17 mouse cellular contexts compared by ENCODE assay signal in genomic region chr19:29059688-29060087, GRCm38 (mm10). TPM values are rescaled to one million over a fixed set of nuclear protein-coding genes. Genes with fewer than 3 reads are reported as not detected.
DNase-seq lines count a peak whose midpoint lies in the region; ATAC-seq and TF ChIP-seq lines count a peak whose summit lies in the region.
"Had no signal": no experiment of that assay in that cellular context is flagged by ENCODE, and none has a peak within 500 bp of the region (broad histone marks: within the 10 kb centered on the region; RNA-seq: fewer than 3 reads in every experiment).

No protein-coding gene starts in this region.

- peak; percentile 72 for DNase-seq in midbrain, embryonic 11.5 days (ENCODE audit: low spot score, missing footprints)
- DNase-seq in midbrain, embryonic 14.5 days = no peak
- peak; percentile 47 for DNase-seq in NIH3T3 (ENCODE audit: low read depth)
- no peak for DNase-seq in spleen, postnatal 36 days (ENCODE audit: low spot score in 2 of 2)
- DNase-seq: adrenal gland, adult 8-10 months; cerebellum, adult 9-10 months; kidney, adult 18-20 months; kidney, postnatal 4 days; lung, embryonic 14.5 days; thymus, postnatal 36 days had no signal

- WGBS in intestine, postnatal 0 days = 79% methylated on average over 2 of the region's 2 CpGs
- 84% methylated on average over 2 of the region's 2 CpGs for WGBS in intestine, embryonic 16.5 days
- WGBS in midbrain, embryonic 11.5 days = 80% methylated on average over 2 of the region's 2 CpGs
- 82% methylated on average over 2 of the region's 2 CpGs for WGBS in midbrain, embryonic 14.5 days

- no peak overlapping the region for H3K9ac ChIP-seq in intestine, postnatal 0 days (ENCODE audit: low read depth, low read length)
- no peak overlapping the region for H3K9ac ChIP-seq in intestine, embryonic 16.5 days (ENCODE audit: low read depth, low read length)
- H3K9ac ChIP-seq in midbrain, embryonic 11.5 days (ENCODE audit: low read length) = no peak overlapping the region
- no peak overlapping the region for H3K9ac ChIP-seq in midbrain, embryonic 14.5 days (replicated peaks; ENCODE audit: low read length)
- H3K9ac ChIP-seq: hindbrain, embryonic 12.5 days; lung, embryonic 14.5 days; neural tube, embryonic 13.5 days; stomach, embryonic 15.5 days had no signal

- no peak for ATAC-seq in intestine, postnatal 0 days
- ATAC-seq in intestine, embryonic 16.5 days = no peak
- no peak for ATAC-seq in midbrain, embryonic 11.5 days (ENCODE audit: low FRiP score)
- ATAC-seq in midbrain, embryonic 14.5 days (ENCODE audit: low FRiP score, low TSS enrichment) = no peak
- ATAC-seq in megakaryocyte progenitor cell, adult 5-6 weeks (replicated peaks; ENCODE audit: poor library complexity) = no peak
- ATAC-seq: forebrain, embryonic 16.5 days had no signal

- no peaks in the 10 kb centered on the region for H3K27me3 ChIP-seq in intestine, postnatal 0 days (replicated peaks; ENCODE audit: control insufficient read depth, insufficient read depth, low read length)
- H3K27me3 ChIP-seq in intestine, embryonic 16.5 days (replicated peaks; ENCODE audit: control insufficient read depth, insufficient read depth, low read length) = no peaks in the 10 kb centered on the region
- H3K27me3 ChIP-seq in midbrain, embryonic 11.5 days (ENCODE audit: control insufficient read depth, insufficient read depth, low read length) = no peaks in the 10 kb centered on the region; the same call in 1 of the 2 replicates
- no peaks in the 10 kb centered on the region for H3K27me3 ChIP-seq in midbrain, embryonic 14.5 days (ENCODE audit: control insufficient read depth, insufficient read depth, low read length)
- H3K27me3 ChIP-seq: hindbrain, embryonic 12.5 days; neural tube, embryonic 13.5 days; stomach, embryonic 15.5 days had no signal

- H3K36me3 ChIP-seq in intestine, postnatal 0 days (ENCODE audit: control insufficient read depth, insufficient read depth) = no peaks in the 10 kb centered on the region
- H3K36me3 ChIP-seq in intestine, embryonic 16.5 days (ENCODE audit: control insufficient read depth, insufficient read depth, low read length) = no peaks in the 10 kb centered on the region
- no peaks in the 10 kb centered on the region for H3K36me3 ChIP-seq in midbrain, embryonic 11.5 days (ENCODE audit: control insufficient read depth, insufficient read depth, low read length)
- no peaks in the 10 kb centered on the region for H3K36me3 ChIP-seq in midbrain, embryonic 14.5 days (ENCODE audit: control insufficient read depth, insufficient read depth, low read length)
- H3K36me3 ChIP-seq: hindbrain, embryonic 12.5 days; neural tube, embryonic 13.5 days; stomach, embryonic 15.5 days had no signal

- no peaks in the 10 kb centered on the region for H3K4me1 ChIP-seq in intestine, postnatal 0 days (replicated peaks; ENCODE audit: control insufficient read depth, insufficient read depth, low read length)
- no peaks in the 10 kb centered on the region; the same call in 1 of the 2 replicates for H3K4me1 ChIP-seq in intestine, embryonic 16.5 days (ENCODE audit: control insufficient read depth, insufficient read depth, low read length)
- H3K4me1 ChIP-seq in midbrain, embryonic 11.5 days (ENCODE audit: control insufficient read depth, insufficient read depth, low read length) = peaks cover 4% of the 10 kb centered on the region; the same call in 1 of the 2 replicates
- no peaks in the 10 kb centered on the region for H3K4me1 ChIP-seq in midbrain, embryonic 14.5 days (ENCODE audit: control insufficient read depth, insufficient read depth, low read length)
- H3K4me1 ChIP-seq: hindbrain, embryonic 12.5 days; neural tube, embryonic 13.5 days had no signal

- no peaks in the 10 kb centered on the region for H3K9me3 ChIP-seq in intestine, postnatal 0 days (ENCODE audit: control insufficient read depth)
- no peaks in the 10 kb centered on the region for H3K9me3 ChIP-seq in intestine, embryonic 16.5 days (ENCODE audit: control insufficient read depth, low read length)
- H3K9me3 ChIP-seq in midbrain, embryonic 11.5 days (ENCODE audit: control insufficient read depth, low read length) = no peaks in the 10 kb centered on the region
- H3K9me3 ChIP-seq in midbrain, embryonic 14.5 days (ENCODE audit: control insufficient read depth, low read length) = no peaks in the 10 kb centered on the region
- H3K9me3 ChIP-seq: hindbrain, embryonic 12.5 days; neural tube, embryonic 13.5 days; stomach, embryonic 15.5 days had no signal

- no peak overlapping the region for H3K4me3 ChIP-seq in intestine, postnatal 0 days (ENCODE audit: low read depth, low read length)
- H3K4me3 ChIP-seq in intestine, embryonic 16.5 days (ENCODE audit: low read length) = no peak overlapping the region
- H3K4me3 ChIP-seq in midbrain, embryonic 11.5 days (ENCODE audit: low read depth, low read length) = no peak overlapping the region
- H3K4me3 ChIP-seq in midbrain, embryonic 14.5 days (replicated peaks; ENCODE audit: low read depth, low read length) = no peak overlapping the region
- H3K4me3 ChIP-seq: hindbrain, embryonic 12.5 days; neural tube, embryonic 13.5 days; stomach, embryonic 15.5 days had no signal

- no peak overlapping the region for H3K27ac ChIP-seq in intestine, postnatal 0 days (ENCODE audit: low read depth, low read length)
- no peak overlapping the region for H3K27ac ChIP-seq in intestine, embryonic 16.5 days (ENCODE audit: low read length)
- H3K27ac ChIP-seq in midbrain, embryonic 11.5 days (ENCODE audit: low read depth, low read length) = no peak overlapping the region
- no peak overlapping the region for H3K27ac ChIP-seq in midbrain, embryonic 14.5 days (replicated peaks; ENCODE audit: low read depth, low read length)
- H3K27ac ChIP-seq: hindbrain, embryonic 12.5 days; neural tube, embryonic 13.5 days; stomach, embryonic 15.5 days had no signal

- peak; percentile 42 for TF ChIP-seq CTCF in intestine, postnatal 0 days (IDR thresholded peaks at IDR 0.05; ENCODE audit: low read depth)

- H3K4me2 ChIP-seq in intestine, postnatal 0 days (replicated peaks; ENCODE audit: low read depth) = no peak overlapping the region
- no peak overlapping the region for H3K4me2 ChIP-seq in intestine, embryonic 16.5 days (ENCODE audit: low read depth, low read length)
- no peak overlapping the region for H3K4me2 ChIP-seq in midbrain, embryonic 11.5 days
- no peak overlapping the region for H3K4me2 ChIP-seq in midbrain, embryonic 14.5 days (ENCODE audit: low read length)
- H3K4me2 ChIP-seq: hindbrain, embryonic 12.5 days; lung, embryonic 14.5 days; neural tube, embryonic 13.5 days; stomach, embryonic 15.5 days had no signal

RNA-seq across cellular contexts. Expression of gene Ak3, which starts 11.9 kb away (rescaled TPM):
- polyA plus RNA-seq in intestine, postnatal 0 days (2015; fragmentation: Nextera tagmentation; extraction: Ambion mirVana) = 70.4 and 73.9 TPM in 2 replicates
- 104 and 115 TPM in 2 replicates for polyA plus RNA-seq in intestine, embryonic 16.5 days (2015; fragmentation: Nextera tagmentation; extraction: Ambion mirVana)
- 96.7 and 97.2 TPM in 2 replicates for polyA plus RNA-seq in midbrain, embryonic 11.5 days (2014; fragmentation: Nextera tagmentation; extraction: Ambion mirVana)
- 55.1 and 79.5 TPM in 2 replicates for polyA plus RNA-seq in midbrain, embryonic 14.5 days (2014; fragmentation: Nextera tagmentation; extraction: Ambion mirVana)
- 41.5 and 50.1 TPM in 2 replicates for total RNA-seq in megakaryocyte progenitor cell, adult 5-6 weeks (2015)
- total RNA-seq in megakaryocyte progenitor cell, adult 5-6 weeks (2017) = 22.3 and 29.4 TPM in 2 replicates

RNA-seq across cellular contexts. Expression of gene Rcl1, which starts 41.5 kb away (rescaled TPM):
- 16.0 and 17.4 TPM in 2 replicates for polyA plus RNA-seq in intestine, postnatal 0 days (2015; fragmentation: Nextera tagmentation; extraction: Ambion mirVana)
- polyA plus RNA-seq in intestine, embryonic 16.5 days (2015; fragmentation: Nextera tagmentation; extraction: Ambion mirVana) = 49.8 and 62.0 TPM in 2 replicates
- 52.4 and 52.5 TPM in 2 replicates for polyA plus RNA-seq in midbrain, embryonic 11.5 days (2014; fragmentation: Nextera tagmentation; extraction: Ambion mirVana)
- 28.4 and 33.2 TPM in 2 replicates for polyA plus RNA-seq in midbrain, embryonic 14.5 days (2014; fragmentation: Nextera tagmentation; extraction: Ambion mirVana)
- total RNA-seq in megakaryocyte progenitor cell, adult 5-6 weeks (2015) = 29.0 and 36.9 TPM in 2 replicates
- total RNA-seq in megakaryocyte progenitor cell, adult 5-6 weeks (2017) = 55.3 and 76.6 TPM in 2 replicates

Comparison
In these comparisons a context has a peak if more than half of its experiments do, and no peak if none do; other contexts are left out.
1. DNase-seq: peak in midbrain, embryonic 11.5 days (single experiment) and NIH3T3 (single experiment); none in midbrain, embryonic 14.5 days (single experiment) and spleen, postnatal 36 days (0 of 2).